Mouse (Mus musculus) thymus, postnatal 10 days (tissue): Measurements from ENCODE around the gene Wdr60.

Experiments
- DNase-seq, 2 experiments: peaks; one replicate each; pipeline ENCODE4 v3.0.0; 2021; ENCODE audit warnings: low spot score in 2 of 2

The Wdr60 gene

DNA sequence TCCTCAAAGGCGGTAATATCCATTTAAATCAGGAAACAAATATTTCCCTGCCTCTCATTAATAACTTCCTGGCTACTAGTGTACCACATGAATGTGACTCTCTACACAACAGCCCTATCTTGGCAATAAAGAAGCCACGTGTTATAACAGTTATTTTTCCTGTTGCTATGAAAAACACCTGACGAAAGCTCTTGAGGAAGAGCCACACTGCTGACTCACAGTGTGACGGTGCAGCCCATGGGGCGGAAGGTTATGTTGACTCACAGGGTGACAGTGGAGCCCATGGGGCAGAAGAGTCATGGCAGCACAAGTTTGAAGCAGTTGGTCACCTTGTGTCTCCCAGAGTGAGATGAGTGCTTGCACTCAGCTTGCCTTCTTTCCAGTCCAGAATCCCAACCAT is 6.6 kb upstream of the Wdr60 start:
- no peak for DNase-seq

DNA sequence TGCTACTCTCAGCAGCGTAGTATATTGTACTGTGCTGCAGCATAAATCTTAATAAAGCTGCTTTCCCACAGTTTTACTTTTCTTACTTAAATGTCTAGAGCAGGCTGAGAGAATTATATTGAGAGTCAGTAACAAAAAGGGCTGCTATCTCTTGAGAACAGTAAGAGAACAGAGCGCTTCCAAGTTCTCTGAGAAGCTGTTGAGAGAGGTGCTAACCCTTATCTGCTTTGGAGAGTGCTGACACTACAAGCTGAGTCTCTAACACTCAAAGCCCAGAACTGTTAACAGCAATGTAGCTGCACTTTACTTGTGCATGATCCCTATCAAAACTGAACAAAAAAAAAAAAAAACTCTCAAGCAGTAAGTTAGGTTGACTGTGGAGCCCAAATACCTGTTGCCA is 2.5 kb upstream of the Wdr60 start:
- DNase-seq = no peak

DNA sequence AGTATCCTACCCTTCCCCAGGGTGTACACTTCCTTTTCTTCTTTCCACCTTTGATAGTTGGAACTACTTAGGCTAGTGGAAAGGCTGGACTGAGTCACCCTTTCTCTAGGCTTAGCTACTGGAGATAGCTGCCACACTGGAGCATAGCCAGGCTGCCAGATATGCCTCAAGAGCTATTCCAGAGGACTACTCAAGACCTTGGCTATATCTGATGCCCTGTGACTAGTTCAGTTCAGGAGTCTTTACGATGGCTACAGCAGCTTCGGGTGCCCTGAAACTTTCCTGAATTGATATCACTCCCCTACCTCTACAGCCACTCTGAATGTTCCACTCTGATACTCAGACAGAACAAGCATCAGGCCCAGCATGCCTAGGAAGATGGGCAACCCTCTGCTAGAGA is 1.9 kb upstream of the Wdr60 start:
- no peak for DNase-seq

DNA sequence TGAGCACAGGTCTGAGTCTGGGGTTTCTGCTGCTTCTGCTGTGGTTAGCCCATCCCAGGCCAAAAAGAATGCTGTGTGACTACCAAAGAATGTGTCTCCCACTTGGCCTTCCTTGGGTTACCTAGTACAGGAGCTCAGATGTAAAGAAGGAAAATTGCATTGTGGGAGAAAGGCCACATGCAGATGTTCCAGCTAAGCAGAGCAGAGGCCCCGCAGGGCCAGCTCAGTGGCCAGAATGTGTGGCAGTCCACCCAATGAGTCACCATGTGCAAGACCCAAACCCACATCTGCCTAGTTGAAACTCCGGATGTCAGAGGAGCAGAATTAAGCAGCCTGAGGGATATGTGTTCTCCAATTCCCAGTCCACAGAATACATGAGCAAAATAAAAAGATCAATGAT is 4.5 kb downstream of the Wdr60 start:
- DNase-seq = no peak

DNA sequence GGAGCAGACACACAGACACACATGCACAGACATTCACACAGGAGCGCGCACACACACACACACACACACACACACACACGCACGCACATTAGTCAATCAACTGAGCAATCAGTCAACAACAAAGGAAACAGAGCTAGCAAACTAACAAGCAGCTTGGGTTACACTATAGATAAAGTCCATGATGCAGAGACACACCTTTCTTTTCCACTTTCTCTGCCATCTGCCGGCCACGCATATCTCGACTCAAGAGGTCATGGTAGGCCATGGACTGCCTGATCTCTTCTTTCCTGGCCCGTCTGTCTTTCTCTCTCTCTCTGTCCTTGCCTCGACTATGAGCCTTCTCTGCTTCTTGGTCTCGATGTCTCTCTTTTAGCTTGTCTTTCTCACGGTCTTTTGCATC is 7.2 kb downstream of the Wdr60 start:
- no peak for DNase-seq

DNA sequence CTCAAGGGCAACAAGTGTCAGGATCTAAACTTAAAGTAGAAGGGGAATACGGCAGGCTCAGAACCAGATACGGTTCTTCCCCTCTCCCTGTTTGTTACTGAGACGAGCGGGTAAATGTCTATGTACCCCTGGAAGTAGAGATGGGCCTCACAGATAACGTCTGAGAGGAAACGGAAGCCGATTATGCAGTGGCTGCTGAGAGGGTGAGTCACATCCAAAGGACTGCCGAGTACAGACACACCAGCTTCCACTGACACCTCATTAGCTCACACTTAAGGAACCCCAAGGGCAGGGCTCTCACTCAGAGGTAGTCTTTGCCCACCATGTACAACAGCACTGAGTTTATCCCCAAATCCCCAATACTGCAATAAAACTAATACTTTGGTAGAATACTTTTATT is 8.2 kb downstream of the Wdr60 start:
- peak; percentile 44 to 53 for DNase-seq

DNA sequence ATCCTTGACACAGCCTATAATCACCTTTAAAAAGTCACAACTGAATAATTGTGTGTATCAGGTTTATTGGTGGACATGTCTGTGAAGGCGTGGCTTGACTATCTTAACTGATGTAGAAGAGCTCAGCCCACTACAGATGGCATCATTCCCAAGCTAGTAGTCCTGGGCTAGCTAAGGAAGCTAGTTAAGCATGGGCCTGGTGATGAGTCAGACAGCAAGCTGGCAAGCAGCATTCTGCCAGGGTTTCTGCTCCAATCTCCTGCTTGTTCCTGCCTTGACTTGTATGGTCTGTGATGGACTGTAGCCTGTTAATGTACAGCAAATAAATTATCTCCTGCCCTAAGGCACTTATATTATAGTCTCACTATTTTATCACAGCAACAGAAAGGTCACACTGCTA is 18.2 kb downstream of the Wdr60 start:
- no peak for DNase-seq

DNA sequence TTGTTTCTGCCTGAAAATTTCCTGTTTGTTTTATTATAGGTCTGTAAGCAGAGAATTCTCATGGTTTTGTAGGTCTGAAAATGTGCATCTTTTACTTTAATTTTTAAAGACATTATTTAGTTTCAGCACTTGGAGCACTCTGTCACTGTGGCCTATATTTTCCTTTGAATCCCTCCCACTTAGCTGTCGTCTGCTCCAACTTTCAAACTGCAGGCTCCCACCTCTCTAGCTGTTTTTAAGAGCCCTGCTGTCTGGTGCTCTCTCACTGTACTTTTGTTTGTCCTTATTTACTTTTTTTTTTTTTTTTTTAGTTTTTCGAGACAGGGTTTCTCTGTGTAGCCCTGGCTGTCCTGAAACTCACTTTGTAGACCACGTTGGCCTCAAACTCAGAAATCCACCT is 24.0 kb downstream of the Wdr60 start:
- DNase-seq = no peak

DNA sequence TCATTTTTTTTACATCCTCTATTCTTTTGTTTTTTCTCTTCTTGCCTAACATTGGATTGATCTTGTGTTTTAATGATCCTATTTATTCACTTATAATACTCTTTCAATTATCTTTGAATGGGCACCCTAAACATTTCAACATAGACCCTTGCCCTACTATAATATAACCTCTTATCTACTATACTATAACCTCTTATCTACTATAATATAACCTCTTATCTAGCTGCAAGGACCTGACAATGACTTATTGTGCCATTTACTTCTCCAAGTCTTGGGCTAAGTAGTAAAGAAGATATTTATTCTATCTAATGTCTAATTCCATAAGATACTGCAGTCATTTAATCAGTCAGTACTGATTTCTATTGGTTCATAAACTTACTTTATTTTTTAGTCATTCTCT is 24.5 kb downstream of the Wdr60 start:
- DNase-seq = no peak

DNA sequence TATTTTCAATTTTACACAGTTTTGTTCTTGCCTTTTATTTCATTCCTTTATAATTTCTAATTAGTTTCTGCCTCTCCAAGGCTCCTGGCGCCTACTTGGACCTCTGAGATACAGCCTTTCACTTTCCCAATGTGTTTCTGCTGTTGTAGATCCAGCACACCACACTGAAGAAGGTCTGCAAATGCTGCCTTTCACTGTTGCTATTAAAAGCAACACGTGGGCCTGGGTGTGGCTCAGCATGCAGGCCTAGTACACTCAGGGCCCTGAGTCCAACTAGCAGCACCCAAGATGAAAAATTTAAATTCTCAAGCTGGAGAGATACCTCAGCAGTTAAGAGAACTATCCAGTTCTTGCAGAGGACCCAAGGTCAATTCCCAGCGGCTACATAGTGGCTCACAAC is 26.2 kb downstream of the Wdr60 start:
- no peak for DNase-seq

DNA sequence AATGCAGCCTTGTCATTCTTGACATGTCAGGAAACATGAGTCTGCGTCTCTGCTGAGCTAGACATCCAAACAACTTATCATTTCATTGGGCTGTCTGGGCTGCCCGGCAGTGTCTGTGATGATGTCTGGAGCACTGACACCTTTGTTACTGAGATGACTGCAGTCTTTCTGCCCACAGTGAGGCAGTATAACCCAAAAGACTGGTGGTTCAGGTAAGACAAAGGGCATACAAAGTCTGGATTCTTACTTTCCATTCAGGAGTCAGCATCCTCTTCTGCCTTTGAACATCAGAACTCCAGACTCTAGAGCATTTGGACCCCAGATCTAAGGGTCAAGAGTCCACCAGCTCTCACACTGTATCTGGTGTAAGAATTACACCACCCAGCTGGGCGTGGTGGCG is 27.5 kb downstream of the Wdr60 start:
- peak in 1 of 2 experiments; percentile 20 for DNase-seq

DNA sequence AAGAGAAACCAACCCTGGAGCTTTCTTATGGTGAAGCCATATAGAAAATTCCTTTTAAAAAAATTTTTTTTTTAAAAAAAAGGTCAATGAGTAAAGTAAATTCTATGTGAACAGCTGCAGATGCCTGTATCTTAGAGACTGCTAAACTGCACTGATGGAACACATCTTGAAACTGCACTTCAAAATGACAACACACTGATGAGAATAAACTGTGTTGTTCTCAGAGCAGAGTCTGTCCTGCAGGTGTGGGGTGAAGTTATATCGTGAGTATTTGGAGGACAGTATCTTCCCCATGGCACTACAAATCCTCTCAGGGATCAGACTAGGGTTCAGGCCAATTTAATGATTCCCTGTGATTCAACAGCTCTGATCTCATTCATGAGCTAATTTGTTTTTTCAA is 30.8 kb downstream of the Wdr60 start:
- no peak for DNase-seq

DNA sequence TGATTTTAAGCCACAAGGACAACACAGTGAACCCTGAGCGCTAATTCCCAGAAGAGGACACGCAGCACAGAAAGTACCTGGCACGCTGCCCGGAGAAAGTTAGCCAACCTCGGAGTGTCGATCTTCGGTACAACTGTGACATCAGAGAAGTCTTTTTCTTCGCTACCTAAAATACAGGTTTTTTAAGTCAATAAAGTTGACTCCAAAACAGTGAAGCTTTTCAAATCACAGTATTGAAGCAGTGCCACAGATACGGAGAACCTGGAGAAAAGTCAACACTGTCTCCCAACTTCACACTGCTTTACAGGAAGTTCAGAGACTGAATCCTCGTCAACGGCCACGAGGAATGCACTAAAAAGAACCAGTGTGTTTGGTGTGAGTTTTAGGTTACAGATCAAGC is 31.2 kb downstream of the Wdr60 start:
- DNase-seq = no peak

DNA sequence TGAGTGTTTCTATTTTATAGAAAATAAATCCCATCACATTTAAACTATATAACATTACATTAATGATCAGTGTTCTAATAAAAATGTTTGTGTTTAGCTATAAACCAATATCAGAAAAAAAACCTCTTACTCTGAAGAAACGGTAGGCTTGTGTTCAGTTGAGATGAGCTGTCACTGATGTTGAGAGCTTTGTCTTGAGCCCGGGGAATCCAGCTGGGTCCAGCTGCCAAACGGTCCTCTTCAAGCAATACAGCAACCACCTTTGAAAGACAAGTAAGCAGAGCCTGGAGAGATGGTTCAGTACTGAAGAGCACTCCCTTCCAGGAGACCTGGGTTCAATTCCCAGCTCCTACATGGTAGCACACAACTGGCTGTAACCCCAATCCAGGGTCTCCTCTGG is 33.4 kb downstream of the Wdr60 start:
- no peak for DNase-seq

DNA sequence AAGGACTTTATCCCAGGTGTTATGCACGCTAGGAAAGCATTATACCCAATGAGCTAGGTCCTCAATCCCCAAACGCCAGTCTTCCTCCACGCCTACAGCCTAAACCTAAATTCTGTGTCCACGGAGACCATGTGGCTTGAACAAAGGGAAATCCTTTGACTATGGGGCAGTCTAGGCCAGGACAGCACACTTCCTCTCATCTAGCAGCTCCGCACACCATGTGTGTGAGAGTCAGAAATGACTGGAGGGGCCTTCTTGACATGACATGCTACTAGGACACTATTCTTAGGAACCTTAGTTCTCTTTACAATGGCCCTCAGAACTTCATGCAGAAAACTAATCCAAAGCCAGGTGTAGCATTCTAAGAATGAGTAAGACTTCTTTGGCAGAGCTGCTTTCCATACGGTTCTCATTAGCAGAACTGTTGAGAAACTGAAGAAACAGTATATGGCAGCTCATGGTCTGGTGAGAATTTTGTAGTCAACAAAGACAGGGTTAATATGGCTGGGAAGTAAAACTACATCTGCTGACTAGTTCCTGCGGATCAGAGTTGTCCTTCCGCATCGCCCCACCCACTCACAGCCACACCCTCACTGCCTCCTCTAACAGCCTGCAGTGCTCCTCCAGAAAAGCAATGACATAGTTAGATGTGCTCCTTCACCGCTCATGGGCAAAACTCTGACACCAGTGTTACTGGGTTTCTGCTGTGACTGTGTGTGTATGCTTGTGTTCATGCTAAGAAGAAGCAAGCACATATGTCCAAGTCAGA is 36.3 kb downstream of the Wdr60 start:
- DNase-seq = no peak

DNA sequence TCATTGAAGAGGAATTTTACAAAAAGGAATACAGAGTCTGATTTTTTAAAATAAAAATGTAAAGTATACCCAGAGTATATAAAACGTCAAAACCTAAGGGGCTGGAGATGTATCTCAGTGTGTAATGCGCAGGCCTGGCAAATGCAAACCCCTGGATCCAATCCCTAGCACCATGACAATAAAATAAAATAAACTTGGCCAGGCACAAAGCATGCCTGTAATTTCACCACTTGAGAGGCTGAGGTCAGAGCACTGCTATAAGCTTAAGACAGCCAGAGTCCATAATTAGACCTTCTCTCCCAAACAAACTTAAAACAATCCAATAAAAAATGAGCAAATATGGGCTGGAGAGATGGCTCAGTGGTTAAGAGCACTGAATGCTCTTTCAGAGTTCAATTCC is 39.7 kb downstream of the Wdr60 start:
- DNase-seq = no peak

DNA sequence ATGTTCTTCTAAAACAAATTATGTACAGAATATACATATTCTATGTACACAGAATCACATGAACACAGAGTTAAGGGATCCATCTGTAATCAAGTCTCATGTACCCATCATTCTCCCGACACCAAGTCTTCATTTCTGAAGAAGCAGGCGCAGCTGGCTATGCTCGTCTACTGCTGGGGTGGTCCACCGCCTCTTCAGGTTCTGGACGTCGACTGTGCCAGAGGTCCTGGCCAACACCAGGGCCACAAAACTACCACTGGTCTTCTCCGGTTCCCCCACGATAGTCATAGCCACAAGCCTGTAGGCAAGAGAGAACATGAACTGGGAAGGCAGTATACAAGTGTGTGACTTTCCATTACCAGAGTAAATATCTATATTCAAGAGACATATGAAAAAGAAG is 55.3 kb downstream of the Wdr60 start:
- no peak for DNase-seq

DNA sequence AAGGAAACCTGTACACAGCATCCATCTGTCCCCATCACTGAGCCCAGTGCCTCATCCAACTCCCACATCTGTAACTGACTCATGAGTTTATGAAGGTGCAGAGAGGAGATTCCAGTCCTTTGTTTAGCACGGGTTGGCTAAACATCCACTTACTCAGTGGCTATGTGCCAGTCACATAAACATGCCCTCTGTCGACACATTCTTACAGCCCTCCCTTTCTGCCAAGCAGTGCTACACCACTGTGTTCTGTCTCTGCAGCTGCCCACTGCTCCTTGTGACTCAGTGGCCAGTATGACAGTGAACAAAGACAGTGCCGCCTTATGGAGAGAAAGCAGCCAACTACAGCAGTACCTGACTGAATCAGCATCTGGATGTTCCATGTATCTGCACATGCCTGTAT is 57.1 kb downstream of the Wdr60 start:
- DNase-seq = no peak

DNA sequence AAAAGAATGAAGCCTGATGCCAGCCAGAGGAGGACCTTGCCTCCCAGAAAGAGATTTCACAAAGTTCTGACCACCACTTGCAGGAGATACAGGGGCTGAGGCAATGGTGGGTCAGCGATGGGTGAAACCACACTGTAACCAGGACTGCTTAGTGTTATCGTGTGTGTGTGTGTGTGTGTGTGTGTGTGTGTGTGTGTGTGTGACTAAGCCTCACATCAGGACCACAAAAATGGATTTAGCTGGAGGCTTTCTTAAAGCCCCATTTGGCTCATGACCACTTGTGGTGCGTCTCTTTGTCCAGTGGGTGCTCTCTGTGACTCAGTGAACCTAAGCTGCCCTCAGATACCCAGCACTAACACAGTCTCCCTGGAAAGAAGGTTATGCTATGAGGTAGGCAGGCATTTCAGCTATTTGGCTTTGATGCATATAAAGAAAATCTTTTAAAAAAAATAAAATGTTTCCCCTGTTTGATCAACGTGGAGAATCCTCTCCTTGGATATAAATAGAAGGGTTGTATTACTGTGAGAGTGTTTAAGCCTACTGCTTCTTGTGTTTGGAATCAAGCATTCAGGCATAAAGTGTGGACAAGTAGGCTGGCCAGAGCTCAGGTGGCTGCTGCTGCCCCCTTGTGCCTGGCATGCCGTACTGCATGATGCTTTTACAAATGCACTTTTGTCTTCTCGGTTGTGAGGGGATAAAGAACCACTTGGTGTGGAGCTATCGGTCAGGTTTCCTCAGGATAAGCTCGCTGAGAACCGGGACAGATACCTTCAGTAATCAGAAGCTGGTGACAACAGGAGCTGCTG is 60.4 kb downstream of the Wdr60 start:
- peak; percentile 46 to 71 for DNase-seq

DNA sequence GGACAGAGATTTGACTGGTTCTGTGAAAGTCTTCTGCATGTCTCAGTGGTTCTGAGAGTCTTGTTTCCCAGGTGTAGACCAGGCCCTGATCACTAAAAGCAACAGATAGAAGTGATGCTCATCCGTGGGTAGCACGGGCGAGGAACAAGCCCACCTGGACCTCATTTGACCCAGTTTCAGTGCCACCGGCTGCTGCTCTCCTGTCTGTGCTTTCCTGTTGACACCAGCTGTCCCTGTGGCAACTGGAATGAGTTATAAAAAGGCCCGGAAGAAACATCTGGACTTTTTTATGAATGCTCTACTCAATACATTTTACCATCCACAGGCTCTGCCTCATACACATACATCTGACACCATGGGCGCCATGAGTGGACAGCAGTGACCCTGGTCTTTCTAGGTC is 64.0 kb downstream of the Wdr60 start:
- DNase-seq = peak; percentile 55 to 67

DNA sequence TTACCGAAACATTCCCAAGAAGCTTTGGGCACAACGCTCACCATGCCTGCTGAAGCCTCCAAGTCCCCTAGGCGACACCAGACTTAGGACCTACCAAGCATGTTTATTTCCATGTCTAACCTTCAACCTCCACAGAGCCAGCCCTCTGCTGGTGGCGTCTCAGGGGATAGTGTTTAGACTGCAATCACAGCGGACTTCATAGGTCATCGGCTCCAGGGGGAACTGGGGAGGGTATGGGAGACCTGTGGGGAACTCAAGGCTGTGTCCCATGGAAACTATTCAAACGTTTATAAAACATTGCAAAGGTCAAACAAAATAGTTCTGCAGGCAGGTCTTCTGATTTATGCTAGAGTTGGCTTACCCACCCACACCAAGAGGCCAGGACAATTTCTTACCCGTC is 66.6 kb downstream of the Wdr60 start:
- DNase-seq = no peak

DNA sequence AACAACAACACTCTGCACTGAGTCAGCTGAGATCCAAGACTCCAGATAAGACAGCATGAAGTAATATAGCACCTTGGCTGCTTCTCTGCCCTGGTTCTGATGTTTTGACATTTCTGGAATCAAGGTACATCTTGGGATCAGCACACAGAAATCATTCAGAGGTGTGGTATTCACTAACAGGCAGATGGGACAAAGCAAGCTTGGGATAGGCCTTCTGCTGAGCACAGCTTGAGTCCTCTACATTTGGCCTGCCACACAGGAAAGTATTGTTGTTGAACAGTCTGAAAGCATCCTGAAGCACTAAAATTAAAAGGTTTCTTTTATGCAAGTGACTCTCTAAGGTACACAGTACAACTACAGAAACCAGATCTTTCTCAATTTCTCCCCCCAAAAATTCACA is 68.2 kb downstream of the Wdr60 start:
- no peak for DNase-seq

DNA sequence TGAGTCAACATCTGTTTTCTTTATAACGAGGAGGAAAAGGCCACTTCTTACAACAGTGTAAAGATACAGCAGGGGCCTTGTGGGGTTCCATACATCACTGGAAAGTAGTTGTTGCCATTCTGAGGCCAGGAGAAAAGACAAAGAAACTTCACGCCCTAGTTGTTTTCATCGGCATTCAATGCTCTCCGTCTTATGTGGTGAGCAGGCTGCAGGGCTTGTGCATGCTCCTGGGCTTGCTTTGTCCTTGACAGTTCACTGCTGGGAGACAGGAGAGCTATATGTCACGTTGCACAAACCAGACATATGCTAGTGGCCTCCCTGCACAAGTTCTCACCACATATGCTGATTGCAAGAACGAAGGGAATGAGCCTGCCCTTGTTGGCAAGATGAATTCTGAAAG is 68.9 kb downstream of the Wdr60 start:
- DNase-seq = no peak
